Mouse (Mus musculus) granulocyte monocyte progenitor cell, adult 5-6 weeks (primary cell): ENCODE results near the gene Myo5a. TPM values are rescaled to one million over a fixed set of nuclear protein-coding genes. Genes with fewer than 3 reads are reported as not detected.
"Not testable (repeated sequence)": the region's sequence is repeated elsewhere in the genome, so short reads cannot be mapped to it uniquely, and the experiment has no call there.

Source experiments
- ATAC-seq: replicated peaks from 2 replicates; pipeline ENCODE4 v1.8.0; 2016; ENCODE audit warnings: mild to moderate bottlenecking, moderate TSS enrichment, inconsistent platforms; ENCODE audit not compliant: poor library complexity, severe bottlenecking
- total RNA-seq, 2 experiments: library from RNA; stranded (forward) in 1 of 2; stranded (reverse) in 1 of 2; fragments of 200-712, 200-1000 nt in 1 of 2; fragments of >200 nt in 1 of 2; fragmentation: Nextera tagmentation in 1 of 2; gene quantifications; 2 replicates each; pipeline ENCODE4 v1.2.3; 2014 to 2017

The Myo5a gene
- total RNA-seq, 2 experiments from 2014 or later = 90.2 to 134 TPM

GRCm38 (mm10) chr9:75243730-75244406 lies 173.1 kb downstream of the Myo5a start:
- ATAC-seq = peak; percentile 9; the same call in 1 of the 2 replicates

GRCm38 (mm10) chr9:75244527-75244926 lies 173.7 kb downstream of the Myo5a start:
- no peak for ATAC-seq

GRCm38 (mm10) chr9:75246080-75246930 lies 175.5 kb downstream of the Myo5a start:
- peak; percentile 52; the same call in 1 of the 2 replicates for ATAC-seq

- no peak for ATAC-seq
Measured at GRCm38 (mm10) chr9:75247870-75248269, 177.1 kb downstream of the Myo5a start.

GRCm38 (mm10) chr9:75248359-75248758 lies 177.5 kb downstream of the Myo5a start:
- no peak for ATAC-seq

GRCm38 (mm10) chr9:75248874-75249273 lies 178.1 kb downstream of the Myo5a start:
- ATAC-seq = no peak

GRCm38 (mm10) chr9:75253158-75253557 lies 182.3 kb downstream of the Myo5a start:
- not testable (repeated sequence) for ATAC-seq

GRCm38 (mm10) chr9:75253766-75254165 lies 183.0 kb downstream of the Myo5a start:
- ATAC-seq = no peak

GRCm38 (mm10) chr9:75254196-75254955 lies 183.6 kb downstream of the Myo5a start:
- ATAC-seq = no peak; the same call in 1 of the 2 replicates

- ATAC-seq = peak; percentile 84
Measured at GRCm38 (mm10) chr9:75255820-75256545, 185.2 kb downstream of the Myo5a start.

GRCm38 (mm10) chr9:75258792-75259191 lies 188.0 kb downstream of the Myo5a start:
- no peak for ATAC-seq

- ATAC-seq = no peak
Measured at GRCm38 (mm10) chr9:75259656-75260055, 188.8 kb downstream of the Myo5a start.

GRCm38 (mm10) chr9:75261332-75261872 lies 190.6 kb downstream of the Myo5a start:
- no peak for ATAC-seq

GRCm38 (mm10) chr9:75262235-75262826 lies 191.5 kb downstream of the Myo5a start:
- peak; percentile 82 for ATAC-seq

GRCm38 (mm10) chr9:75264008-75264718 lies 193.3 kb downstream of the Myo5a start:
- ATAC-seq = peak; percentile 63

- ATAC-seq = no peak
Measured at GRCm38 (mm10) chr9:75267147-75267546, 196.3 kb downstream of the Myo5a start.

GRCm38 (mm10) chr9:75270382-75270781 lies 199.6 kb downstream of the Myo5a start:
- ATAC-seq = no peak

GRCm38 (mm10) chr9:75271539-75271938 lies 200.7 kb downstream of the Myo5a start:
- no peak for ATAC-seq
